Mouse (Mus musculus): ENCODE results near the gene Mlx. TPM values are rescaled to one million over a fixed set of nuclear protein-coding genes. Genes with fewer than 3 reads are reported as not detected.

Gene Mlx
- 10 to 100 TPM; 46.3 to 49.6 TPM for total RNA-seq (2021)
- long read RNA-seq, experiment 1, transcript Mlx-202 (8 exons, 1,826 nt), result major isoform, 24 of 36 reads
- long read RNA-seq, experiment 1, partial matches to known transcripts, result 0 of 36 reads
- long read RNA-seq, experiment 1, other reads (novel, unspliced or antisense), result 10 of 36 reads
- long read RNA-seq, experiment 2, transcript Mlx-202 (8 exons, 1,826 nt), result major isoform, 34 of 44 reads
- long read RNA-seq, experiment 2, partial matches to known transcripts, result 1 of 44 reads
- long read RNA-seq, experiment 2, other reads (novel, unspliced or antisense), result 8 of 44 reads

- peak; percentile 88 to 94 for DNase-seq (ENCODE audit: low spot score in 2 of 2)
Measured at GRCm38 (mm10) chr11:101086756-101087681, at the start of gene Mlx. TSS of gene Mlx (plus strand) at chr11:101087277.

GRCm38 (mm10) chr11:101037795-101038194, 49.3 kb upstream of the Mlx start:
- no peak for DNase-seq (ENCODE audit: low spot score in 2 of 2)

- DNase-seq (ENCODE audit: low spot score in 2 of 2), result no peak
Measured at GRCm38 (mm10) chr11:101045826-101046225, 41.3 kb upstream of the Mlx start.

GRCm38 (mm10) chr11:101046440-101046839, 40.6 kb upstream of the Mlx start:
- DNase-seq (ENCODE audit: low spot score in 2 of 2), result no peak

- DNase-seq (ENCODE audit: low spot score in 2 of 2), result no peak
Measured at GRCm38 (mm10) chr11:101047502-101047901, 39.6 kb upstream of the Mlx start.

- DNase-seq (ENCODE audit: low spot score in 2 of 2), result peak in 1 of 2 experiments; percentile 77
Measured at GRCm38 (mm10) chr11:101050359-101050758, 36.7 kb upstream of the Mlx start.

GRCm38 (mm10) chr11:101051051-101051493, 36.0 kb upstream of the Mlx start:
- peak in 1 of 2 experiments; percentile 69 for DNase-seq (ENCODE audit: low spot score in 2 of 2)

GRCm38 (mm10) chr11:101051617-101052016, 35.5 kb upstream of the Mlx start:
- DNase-seq (ENCODE audit: low spot score in 2 of 2), result no peak

GRCm38 (mm10) chr11:101052751-101053473, 34.2 kb upstream of the Mlx start:
- DNase-seq (ENCODE audit: low spot score in 2 of 2), result no peak

- DNase-seq (ENCODE audit: low spot score in 2 of 2), result no peak
Measured at GRCm38 (mm10) chr11:101053974-101054373, 33.1 kb upstream of the Mlx start.

GRCm38 (mm10) chr11:101055418-101055817, 31.7 kb upstream of the Mlx start:
- DNase-seq (ENCODE audit: low spot score in 2 of 2), result no peak

- no peak for DNase-seq (ENCODE audit: low spot score in 2 of 2)
Measured at GRCm38 (mm10) chr11:101056885-101057284, 30.2 kb upstream of the Mlx start.

- DNase-seq (ENCODE audit: low spot score in 2 of 2), result peak; percentile 84 to 85
Measured at GRCm38 (mm10) chr11:101057860-101058259, 29.2 kb upstream of the Mlx start.

- DNase-seq (ENCODE audit: low spot score in 2 of 2), result no peak
Measured at GRCm38 (mm10) chr11:101058726-101059125, 28.4 kb upstream of the Mlx start.

GRCm38 (mm10) chr11:101059473-101059872, 27.6 kb upstream of the Mlx start:
- no peak for DNase-seq (ENCODE audit: low spot score in 2 of 2)

GRCm38 (mm10) chr11:101060126-101060525, 27.0 kb upstream of the Mlx start:
- peak in 1 of 2 experiments; percentile 67 for DNase-seq (ENCODE audit: low spot score in 2 of 2)

- DNase-seq (ENCODE audit: low spot score in 2 of 2), result no peak
Measured at GRCm38 (mm10) chr11:101061049-101061448, 26.0 kb upstream of the Mlx start.

- DNase-seq (ENCODE audit: low spot score in 2 of 2), result peak in 1 of 2 experiments; percentile 59
Measured at GRCm38 (mm10) chr11:101062165-101062884, 24.8 kb upstream of the Mlx start.

- no peak for DNase-seq (ENCODE audit: low spot score in 2 of 2)
Measured at GRCm38 (mm10) chr11:101062971-101063675, 24.0 kb upstream of the Mlx start.

Data from layer of hippocampus, postnatal 14 days (tissue).